Mouse (Mus musculus) forebrain, embryonic 10.5 days (tissue): ENCODE results near the gene Fkbp10. TPM values are rescaled to one million over a fixed set of nuclear protein-coding genes. Genes with fewer than 3 reads are reported as not detected.

ENCODE experiments used
- DNase-seq: peaks from one replicate; pipeline ENCODE4 v3.0.0-alpha.2; 2017; ENCODE audit warnings: low spot score; ENCODE audit errors: extremely low spot score
- H3K27ac ChIP-seq: fragments of 300-500 bp; sonication (generic); 2 replicates; pipeline ENCODE4 v1.5.1; 2016; ENCODE audit warnings: mild to moderate bottlenecking
- H3K27me3 ChIP-seq: fragments of 300-500 bp; sonication (generic); 2 replicates; pipeline ENCODE4 v1.6.1; 2016; ENCODE audit warnings: mild to moderate bottlenecking; ENCODE audit not compliant: poor library complexity, severe bottlenecking
- H3K36me3 ChIP-seq: fragments of 300-500 bp; sonication (generic); replicated peaks from 2 replicates; pipeline ENCODE4 v1.6.1; 2016; ENCODE audit warnings: mild to moderate bottlenecking, moderate library complexity
- H3K4me1 ChIP-seq: fragments of 300-500 bp; sonication (generic); 2 replicates; pipeline ENCODE4 v1.6.1; 2016
- H3K4me3 ChIP-seq: fragments of 300-500 bp; sonication (generic); 2 replicates; pipeline ENCODE4 v1.5.1; 2016; ENCODE audit warnings: mild to moderate bottlenecking, moderate library complexity
- H3K9me3 ChIP-seq: fragments of 300-500 bp; sonication (generic); 2 replicates; pipeline ENCODE4 v1.6.1; 2016; ENCODE audit warnings: mild to moderate bottlenecking, moderate library complexity
- WGBS: fragments of 180-500 bp; shearing (Covaris S2); methylation state at CpG from one replicate; pipeline ENCODE4 v1.1.7; 2016; 5-methylcytosine and 5-hydroxymethylcytosine counted together
- microRNA-seq: library from miRNA; unstranded; fragments of <30 nt; microRNA quantifications from one replicate; pipeline ENCODE4, GENCODE M21; 2017
- polyA plus RNA-seq: library from polyadenylated mRNA; unstranded; fragments of >200 nt; fragmentation: Nextera tagmentation; extraction: Ambion mirVana; gene quantifications from 2 replicates; pipeline ENCODE4 v1.2.1, GENCODE M21; 2016

The Fkbp10 gene
- polyA plus RNA-seq, 1 experiment from 2014 or later, result 37.6 TPM

- H3K4me1 ChIP-seq, result peaks cover 12% of the 10 kb centered on the region
- H3K4me3 ChIP-seq, result no peak overlapping the region
- H3K27ac ChIP-seq, result no peak overlapping the region
- H3K9me3 ChIP-seq, result no peaks in the 10 kb centered on the region
- H3K27me3 ChIP-seq, result no peaks in the 10 kb centered on the region
- H3K36me3 ChIP-seq, result peaks cover 81% of the 10 kb centered on the region
- no peak for DNase-seq
- 86% methylated on average over 1 of the region's 1 CpGs for WGBS
These were observed 50.3 kb downstream of the Fkbp10 start for GRCm38 (mm10) chr11:100465833-100466232.

GRCm38 (mm10) chr11:100471352-100472196 is 56.1 kb downstream of the Fkbp10 start:
- Histone ChIP-seq H3K4me1 (peaks cover 23% of the 10 kb centered on the region), H3K36me3 (peaks cover 46% of the 10 kb centered on the region), H3K27me3 (no peaks in the 10 kb centered on the region), H3K27ac (peak overlapping the region; percentile 94), H3K4me3 (peak overlapping the region; percentile 99), H3K9me3 (no peaks in the 10 kb centered on the region)
- DNase-seq, result no peak
- WGBS, result 6% methylated on average over 30 of the region's 30 CpGs

DNA sequence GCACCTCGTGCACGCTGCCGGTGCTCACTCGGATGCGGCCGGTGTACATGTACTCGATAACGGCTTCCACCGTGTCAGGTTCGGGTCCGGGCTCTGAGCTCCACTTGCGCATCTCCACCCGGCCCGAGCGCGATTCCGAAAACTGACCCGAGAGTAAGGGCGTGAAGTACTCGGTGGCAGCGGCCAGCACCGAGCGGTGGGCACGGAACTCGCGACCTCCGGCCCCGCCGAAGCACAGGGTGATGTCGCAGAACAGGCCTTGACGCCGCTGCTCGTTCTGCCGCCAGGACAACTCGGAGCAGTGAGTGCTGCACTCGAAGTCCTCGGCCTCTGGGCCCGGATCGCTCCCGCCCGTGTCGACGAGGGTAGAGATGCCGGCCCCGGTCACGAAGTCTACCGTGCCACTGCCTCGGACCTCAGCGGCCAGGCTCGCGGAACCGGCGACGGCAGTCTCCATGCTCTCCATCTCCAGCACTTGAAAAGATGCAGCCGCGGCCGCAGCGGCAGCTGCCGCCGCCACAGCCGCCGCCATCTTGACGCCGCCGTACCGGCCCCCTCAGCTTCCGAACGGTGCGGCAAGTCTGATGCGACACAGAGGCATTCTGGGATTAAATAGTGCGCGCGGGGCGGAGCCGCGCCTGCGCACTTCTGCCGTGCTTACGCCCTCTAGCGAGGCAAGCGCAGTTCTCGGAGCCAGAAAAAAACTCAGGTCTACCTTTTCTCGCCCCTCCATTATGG is 56.9 kb downstream of the Fkbp10 start, which contains the start of gene Klhl11:
Gene Klhl11, minus strand, starts transcription at position 545 of the 738 bp plus-strand sequence.
- WGBS, result under 1% methylated on average over 83 of the region's 83 CpGs
- DNase-seq, result peak; percentile 93
- H3K36me3 ChIP-seq, result peaks cover 47% of the 10 kb centered on the region
- no peaks in the 10 kb centered on the region for H3K9me3 ChIP-seq
- no peaks in the 10 kb centered on the region for H3K27me3 ChIP-seq
- H3K4me1 ChIP-seq, result peaks cover 23% of the 10 kb centered on the region
- H3K27ac ChIP-seq, result peak within 1 kb of the TSS; percentile 94
- peak within 1 kb of the TSS; percentile 99 for H3K4me3 ChIP-seq

DNA sequence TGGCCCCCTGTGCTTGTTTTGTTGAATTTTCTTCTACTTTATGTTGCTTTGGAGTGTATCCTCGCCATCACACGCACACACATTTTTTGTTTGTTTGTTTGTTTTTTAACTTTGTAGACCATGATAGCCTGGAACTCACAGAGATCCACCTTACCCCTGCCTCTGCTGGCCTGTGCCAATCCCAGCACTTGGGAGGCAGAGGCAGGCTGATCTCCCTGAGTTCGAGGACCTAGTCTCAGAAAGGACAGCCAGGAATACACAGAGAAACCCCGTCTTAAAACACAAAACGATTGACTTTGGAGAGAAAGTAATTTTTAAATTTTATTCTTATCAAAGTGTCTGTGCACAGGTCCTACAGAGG is 57.4 kb downstream of the Fkbp10 start:
- Histone ChIP-seq H3K4me1 (peaks cover 23% of the 10 kb centered on the region), H3K36me3 (peaks cover 47% of the 10 kb centered on the region), H3K27ac (peak overlapping the region; percentile 94), H3K27me3 (no peaks in the 10 kb centered on the region), H3K9me3 (no peaks in the 10 kb centered on the region), H3K4me3 (peak overlapping the region; percentile 99)
- no peak for DNase-seq
- 30% methylated on average over 5 of the region's 5 CpGs for whole genome bisulfite sequencing

Small RNA genes lying within 50 kb of the gene (microRNA-seq; reads per million reads assigned to microRNA genes)
- not detected for gene Gm27374

Other genes starting within 250 kb of the Fkbp10 start
- gene Krt9, start 222.5 kb upstream of the Fkbp10 start, polyA plus RNA-seq, result not detected in 2 replicates
- 1.9 and 2.0 TPM in 2 replicates for gene Krt14, start 208.1 kb upstream of the Fkbp10 start, polyA plus RNA-seq
- gene Krt16, start 166.8 kb upstream of the Fkbp10 start, polyA plus RNA-seq, result not detected in 2 replicates
- gene Krt17, start 154.7 kb upstream of the Fkbp10 start, polyA plus RNA-seq, result not detected in 2 replicates
- not detected in 2 replicates for gene Krt42, start 145.8 kb upstream of the Fkbp10 start, polyA plus RNA-seq
- 1,690 and 1,733 TPM in 2 replicates for gene Eif1, start 95.8 kb upstream of the Fkbp10 start, polyA plus RNA-seq
- gene Gast, start 81.3 kb upstream of the Fkbp10 start, polyA plus RNA-seq, result not detected in 2 replicates
- 46.7 and 47.5 TPM in 2 replicates for gene Hap1, start 59.6 kb upstream of the Fkbp10 start, polyA plus RNA-seq
- 27.2 and 29.1 TPM in 2 replicates for gene Jup, start 17.9 kb upstream of the Fkbp10 start, polyA plus RNA-seq
- gene P3h4, start 861 bp upstream of the Fkbp10 start, polyA plus RNA-seq, result 18.7 and 20.5 TPM in 2 replicates
- 122 and 125 TPM in 2 replicates for gene Nt5c3b, start 26.1 kb downstream of the Fkbp10 start, polyA plus RNA-seq
- gene Klhl10, start 26.2 kb downstream of the Fkbp10 start, polyA plus RNA-seq, result 0.51 and 0.76 TPM in 2 replicates
- gene Klhl11, start 57.0 kb downstream of the Fkbp10 start, polyA plus RNA-seq, result 8.2 and 10.0 TPM in 2 replicates
- gene Acly, start 112.3 kb downstream of the Fkbp10 start, polyA plus RNA-seq, result 287 and 294 TPM in 2 replicates
- 1.4 and 1.5 TPM in 2 replicates for gene Ttc25, start 129.9 kb downstream of the Fkbp10 start, polyA plus RNA-seq
- 15.3 and 17.5 TPM in 2 replicates for gene Cnp, start 159.2 kb downstream of the Fkbp10 start, polyA plus RNA-seq
- gene Nkiras2, start 203.5 kb downstream of the Fkbp10 start, polyA plus RNA-seq, result 83.1 and 91.8 TPM in 2 replicates
- gene Dnajc7, start 204.5 kb downstream of the Fkbp10 start, polyA plus RNA-seq, result 286 and 289 TPM in 2 replicates